Mouse (Mus musculus) adrenal gland, postnatal 14 days (tissue): ENCODE results near the gene Ltb4r1. TPM values are rescaled to one million over a fixed set of nuclear protein-coding genes. Genes with fewer than 3 reads are reported as not detected.

Experiments
- DNase-seq: peaks from one replicate; pipeline ENCODE4 v3.0.0; 2021; ENCODE audit warnings: mixed read lengths
- long read RNA-seq, 2 experiments: library from polyadenylated mRNA; stranded (forward); transcript quantifications; one replicate each; pipeline ENCODE4 v2.0.0; 2021
- total RNA-seq: library from RNA; stranded (reverse); gene quantifications from 2 replicates; pipeline ENCODE4 v1.2.3, GENCODE M21; 2021

Ltb4r1 gene
- 0.48 and 0.71 TPM in 2 replicates for total RNA-seq
- long read RNA-seq, experiment 1, partial matches to known transcripts: 0 of 1 reads
- long read RNA-seq, experiment 1, other reads (novel, unspliced or antisense): 0 of 1 reads
- long read RNA-seq, experiment 2: 0 reads

GRCm38 (mm10) chr14:55765696-55766095, at the start of gene Ltb4r1:
TSS of gene Ltb4r1 (plus strand) at chr14:55765962.
- no peak for DNase-seq

GRCm38 (mm10) chr14:55716271-55716670, 49.5 kb upstream of the Ltb4r1 start:
- no peak for DNase-seq

- DNase-seq: no peak
These were observed 48.9 kb upstream of the Ltb4r1 start for GRCm38 (mm10) chr14:55716884-55717283.

GRCm38 (mm10) chr14:55719737-55720136, 46.0 kb upstream of the Ltb4r1 start:
- DNase-seq: no peak

GRCm38 (mm10) chr14:55720666-55721065, 45.1 kb upstream of the Ltb4r1 start:
- no peak for DNase-seq

GRCm38 (mm10) chr14:55721076-55721475, 44.7 kb upstream of the Ltb4r1 start:
- DNase-seq: no peak

GRCm38 (mm10) chr14:55721700-55722437, 43.9 kb upstream of the Ltb4r1 start, which contains the start of gene Rabggta:
TSS of gene Rabggta (minus strand) at chr14:55722263.
- DNase-seq: peak; percentile 96

- no peak for DNase-seq
These were observed 43.3 kb upstream of the Ltb4r1 start for GRCm38 (mm10) chr14:55722438-55722945.

- DNase-seq: no peak
These were observed 42.3 kb upstream of the Ltb4r1 start for GRCm38 (mm10) chr14:55723433-55723832.

GRCm38 (mm10) chr14:55724411-55724871, 41.3 kb upstream of the Ltb4r1 start:
- peak; percentile 77 for DNase-seq

- no peak for DNase-seq
These were observed 39.5 kb upstream of the Ltb4r1 start for GRCm38 (mm10) chr14:55726261-55726660.

GRCm38 (mm10) chr14:55727889-55728685, 37.7 kb upstream of the Ltb4r1 start:
- DNase-seq: no peak

GRCm38 (mm10) chr14:55730116-55730515, 35.6 kb upstream of the Ltb4r1 start:
- no peak for DNase-seq

GRCm38 (mm10) chr14:55730531-55731032, 35.2 kb upstream of the Ltb4r1 start:
- no peak for DNase-seq

GRCm38 (mm10) chr14:55733889-55734288, 31.9 kb upstream of the Ltb4r1 start:
- no peak for DNase-seq

GRCm38 (mm10) chr14:55734869-55735268, 30.9 kb upstream of the Ltb4r1 start:
- DNase-seq: no peak

- DNase-seq: no peak
These were observed 30.4 kb upstream of the Ltb4r1 start for GRCm38 (mm10) chr14:55735334-55735733.

GRCm38 (mm10) chr14:55735758-55736157, 30.0 kb upstream of the Ltb4r1 start:
- no peak for DNase-seq

GRCm38 (mm10) chr14:55737086-55737687, 28.6 kb upstream of the Ltb4r1 start:
- DNase-seq: no peak

GRCm38 (mm10) chr14:55743711-55744110, 22.1 kb upstream of the Ltb4r1 start:
- DNase-seq: peak; percentile 89

- peak; percentile 95 for DNase-seq
These were observed 20.4 kb upstream of the Ltb4r1 start, which contains the start of the genes Dhrs1 and Nop9 for GRCm38 (mm10) chr14:55745180-55745860. TSS of gene Dhrs1 (minus strand) at chr14:55745690. TSS of gene Nop9 (plus strand) at chr14:55745693.
